Mouse (Mus musculus): Measurements from ENCODE around the gene Slc12a6.
"Not testable (repeated sequence)": the region's sequence is repeated elsewhere in the genome, so short reads cannot be mapped to it uniquely, and the experiment has no call there.

Slc12a6 gene

GRCm38 (mm10) chr2:112262779-112263295 is 2.8 kb upstream of the Slc12a6 start:
- no peak for DNase-seq (ENCODE audit: low spot score)

GRCm38 (mm10) chr2:112264364-112264763 is 1.3 kb upstream of the Slc12a6 start:
- no peak for DNase-seq (ENCODE audit: low spot score)

- peak; percentile 36 for DNase-seq (ENCODE audit: low spot score)
Measured at GRCm38 (mm10) chr2:112266242-112266592, 592 bp downstream of the Slc12a6 start, which contains the start of gene Gm21985. Gene Gm21985 (plus strand): TSS chr2:112266314.

GRCm38 (mm10) chr2:112266780-112267179 is 1.2 kb downstream of the Slc12a6 start:
- no peak for DNase-seq (ENCODE audit: low spot score)

GRCm38 (mm10) chr2:112267547-112268269 is 2.1 kb downstream of the Slc12a6 start:
- no peak for DNase-seq (ENCODE audit: low spot score)

GRCm38 (mm10) chr2:112270011-112270410 is 4.4 kb downstream of the Slc12a6 start:
- DNase-seq (ENCODE audit: low spot score) = no peak

- no peak for DNase-seq (ENCODE audit: low spot score)
Measured at GRCm38 (mm10) chr2:112272909-112273308, 7.3 kb downstream of the Slc12a6 start.

GRCm38 (mm10) chr2:112273474-112273873 is 7.8 kb downstream of the Slc12a6 start:
- no peak for DNase-seq (ENCODE audit: low spot score)

GRCm38 (mm10) chr2:112276870-112277269 is 11.2 kb downstream of the Slc12a6 start:
- no peak for DNase-seq (ENCODE audit: low spot score)

GRCm38 (mm10) chr2:112282846-112283245 is 17.2 kb downstream of the Slc12a6 start:
- no peak for DNase-seq (ENCODE audit: low spot score)

- peak; percentile 48 for DNase-seq (ENCODE audit: low spot score)
Measured at GRCm38 (mm10) chr2:112284363-112285030, 18.9 kb downstream of the Slc12a6 start.

GRCm38 (mm10) chr2:112285031-112285390 is 19.4 kb downstream of the Slc12a6 start:
- DNase-seq (ENCODE audit: low spot score) = no peak

- not testable (repeated sequence) for DNase-seq (ENCODE audit: low spot score)
Measured at GRCm38 (mm10) chr2:112286062-112286461, 20.4 kb downstream of the Slc12a6 start.

- no peak for DNase-seq (ENCODE audit: low spot score)
Measured at GRCm38 (mm10) chr2:112287059-112287458, 21.4 kb downstream of the Slc12a6 start.

- DNase-seq (ENCODE audit: low spot score) = no peak
Measured at GRCm38 (mm10) chr2:112289507-112289906, 23.9 kb downstream of the Slc12a6 start.

- DNase-seq (ENCODE audit: low spot score) = no peak
Measured at GRCm38 (mm10) chr2:112292823-112293222, 27.2 kb downstream of the Slc12a6 start.

- DNase-seq (ENCODE audit: low spot score) = no peak
Measured at GRCm38 (mm10) chr2:112296211-112296610, 30.6 kb downstream of the Slc12a6 start.

GRCm38 (mm10) chr2:112298221-112298620 is 32.6 kb downstream of the Slc12a6 start:
- DNase-seq (ENCODE audit: low spot score) = no peak

GRCm38 (mm10) chr2:112308671-112309070 is 43.0 kb downstream of the Slc12a6 start:
- DNase-seq (ENCODE audit: low spot score) = no peak

GRCm38 (mm10) chr2:112309161-112309600 is 43.6 kb downstream of the Slc12a6 start:
- DNase-seq (ENCODE audit: low spot score) = no peak

GRCm38 (mm10) chr2:112315638-112316037 is 50.0 kb downstream of the Slc12a6 start:
- no peak for DNase-seq (ENCODE audit: low spot score)

- no peak for DNase-seq (ENCODE audit: low spot score)
Measured at GRCm38 (mm10) chr2:112318227-112318626, 52.6 kb downstream of the Slc12a6 start.

- DNase-seq (ENCODE audit: low spot score) = peak; percentile 25
Measured at GRCm38 (mm10) chr2:112318905-112319304, 53.3 kb downstream of the Slc12a6 start.
